Mouse (Mus musculus): ENCODE data around the gene Slc15a1.
A peak's percentile ranks its signal among the peaks of the same experiment; 100 is the strongest.

The Slc15a1 gene

GRCm38 (mm10) chr14:121504781-121505484, at the start of gene Slc15a1:
TSS of gene Slc15a1 (minus strand) at chr14:121505252.
- no peak for DNase-seq (ENCODE audit: extremely low read depth, low read depth, low spot score)

DNA sequence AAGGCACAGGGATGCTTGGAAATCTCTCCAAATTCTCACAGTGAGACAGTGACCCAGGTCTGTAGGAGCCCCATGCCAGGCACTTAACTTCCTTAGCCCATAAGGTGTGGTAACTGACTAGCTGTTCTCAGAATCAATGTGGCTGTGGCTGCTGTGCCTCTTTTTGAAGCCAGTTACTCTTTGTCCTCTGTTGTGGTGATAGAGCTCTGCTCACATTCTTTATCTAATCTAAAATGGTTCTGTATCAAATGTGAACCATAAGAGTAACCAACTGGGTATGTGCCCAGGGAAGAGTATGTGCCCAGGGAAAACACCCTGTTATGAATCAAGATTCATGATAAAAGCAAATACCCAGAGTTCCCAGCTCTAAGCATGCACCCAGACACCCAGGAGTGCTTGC, 48.7 kb upstream of the Slc15a1 start:
- no peak for DNase-seq (ENCODE audit: extremely low read depth, low read depth, low spot score)

DNA sequence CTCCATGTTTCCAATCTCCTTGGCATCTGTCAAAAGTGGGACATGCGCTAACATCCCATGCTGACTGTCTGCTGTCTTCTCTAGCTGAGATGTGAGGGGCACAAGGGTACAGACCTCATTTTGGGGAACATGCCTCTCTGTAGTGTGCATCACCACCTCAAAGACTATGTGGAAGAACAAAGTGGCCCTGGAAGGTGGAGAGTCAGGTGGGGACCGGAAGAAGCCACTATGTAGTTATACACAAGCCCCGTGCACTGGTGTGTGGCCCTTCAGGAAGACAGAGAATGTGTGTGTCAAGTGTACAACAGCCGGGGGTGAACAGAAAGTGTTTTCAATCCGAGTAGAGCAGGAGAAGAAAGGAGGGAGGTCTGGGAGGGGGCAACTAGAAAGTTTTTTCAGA, 47.5 kb upstream of the Slc15a1 start:
- no peak for DNase-seq (ENCODE audit: extremely low read depth, low read depth, low spot score)

GRCm38 (mm10) chr14:121549834-121550233, 44.8 kb upstream of the Slc15a1 start:
- no peak for DNase-seq (ENCODE audit: extremely low read depth, low read depth, low spot score)

- DNase-seq (ENCODE audit: extremely low read depth, low read depth, low spot score) = no peak
Measured at GRCm38 (mm10) chr14:121547745-121548144, 42.7 kb upstream of the Slc15a1 start.

- DNase-seq (ENCODE audit: extremely low read depth, low read depth, low spot score) = no peak
Measured at GRCm38 (mm10) chr14:121546621-121547020, 41.6 kb upstream of the Slc15a1 start.

DNA sequence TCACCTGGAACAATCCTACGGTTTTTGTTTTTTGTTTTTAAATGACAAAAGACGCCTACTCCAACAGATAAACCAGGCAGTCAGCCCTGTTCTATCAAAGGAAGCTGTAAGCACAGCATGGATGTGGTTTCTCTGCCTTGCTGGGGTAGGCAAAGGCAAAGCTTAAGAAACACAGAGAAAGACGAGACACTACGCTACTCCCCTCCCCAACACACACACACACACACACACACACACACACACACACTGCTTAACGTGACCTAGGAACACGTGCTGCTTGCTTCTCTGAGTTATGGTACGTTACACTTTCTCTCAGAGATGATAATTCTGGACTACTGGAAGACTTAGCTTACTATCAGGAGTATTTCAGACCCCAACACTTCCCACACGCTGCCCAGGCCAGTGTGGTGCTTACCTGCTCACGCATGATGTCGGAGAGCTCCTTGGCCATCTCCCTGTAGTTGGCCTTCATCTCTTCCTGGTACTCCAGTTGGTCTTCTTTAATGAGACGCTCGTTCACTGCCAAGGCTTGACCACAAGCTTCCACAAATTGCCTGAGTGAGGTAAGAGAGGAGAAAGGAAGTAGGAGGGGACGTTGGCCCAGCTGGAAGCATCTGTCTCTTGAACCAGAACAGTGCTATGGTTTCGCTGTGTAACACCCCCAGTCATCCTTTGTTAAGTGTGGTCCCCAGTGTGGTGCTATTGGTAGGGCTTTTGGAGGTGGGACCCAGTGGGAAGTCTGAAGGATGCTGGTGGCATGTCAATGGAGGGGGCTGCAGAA, 40.7 kb upstream of the Slc15a1 start:
- DNase-seq (ENCODE audit: extremely low read depth, low read depth, low spot score) = no peak

- no peak for DNase-seq (ENCODE audit: extremely low read depth, low read depth, low spot score)
Measured at GRCm38 (mm10) chr14:121541262-121541661, 36.2 kb upstream of the Slc15a1 start.

- DNase-seq (ENCODE audit: extremely low read depth, low read depth, low spot score) = peak; percentile 96
Measured at GRCm38 (mm10) chr14:121534501-121534900, 29.4 kb upstream of the Slc15a1 start.

- peak; percentile 71 for DNase-seq (ENCODE audit: extremely low read depth, low read depth, low spot score)
Measured at GRCm38 (mm10) chr14:121530853-121531252, 25.8 kb upstream of the Slc15a1 start.

DNA sequence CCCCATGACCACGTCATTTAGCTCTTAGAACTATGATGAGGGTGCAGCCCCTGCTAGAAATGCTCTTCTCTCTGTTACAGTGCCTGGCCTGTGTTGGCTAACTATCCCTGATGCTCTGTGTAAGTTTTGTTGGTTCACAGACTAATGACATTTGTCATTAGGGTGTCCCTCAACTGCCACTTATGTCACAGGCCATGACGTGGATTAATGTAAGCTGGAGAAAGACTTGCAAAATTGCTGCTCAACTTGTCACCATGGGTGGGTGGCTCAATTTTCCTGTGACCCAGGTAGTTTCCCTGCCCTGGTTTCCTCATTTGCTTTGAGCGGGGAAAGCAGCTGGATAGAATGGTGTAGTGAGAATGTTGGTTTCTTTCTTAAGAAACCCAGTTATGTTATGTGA, 22.8 kb upstream of the Slc15a1 start:
- DNase-seq (ENCODE audit: extremely low read depth, low read depth, low spot score) = no peak

DNA sequence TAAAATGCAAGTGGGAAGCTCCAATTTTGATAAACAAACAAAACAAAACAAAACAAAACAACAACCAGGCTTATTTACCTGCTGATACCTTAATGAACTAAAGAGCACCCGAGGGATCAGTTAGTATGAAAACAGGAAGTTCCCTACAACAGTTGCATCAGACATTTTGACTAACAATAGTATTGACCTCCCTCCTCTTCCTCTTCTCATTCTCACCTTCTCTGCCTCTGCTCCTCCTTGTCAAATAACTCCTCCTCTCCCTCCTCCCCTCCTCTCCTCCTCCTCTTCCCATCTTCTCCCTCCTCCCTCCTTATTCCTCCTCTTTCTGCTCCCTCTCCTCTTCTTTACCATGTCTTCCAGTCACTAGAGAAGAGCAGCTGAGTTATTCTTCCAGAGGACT, 22.1 kb upstream of the Slc15a1 start:
- DNase-seq (ENCODE audit: extremely low read depth, low read depth, low spot score) = no peak

GRCm38 (mm10) chr14:121521709-121522108, 16.7 kb upstream of the Slc15a1 start:
- no peak for DNase-seq (ENCODE audit: extremely low read depth, low read depth, low spot score)

- DNase-seq (ENCODE audit: extremely low read depth, low read depth, low spot score) = no peak
Measured at GRCm38 (mm10) chr14:121516881-121517280, 11.8 kb upstream of the Slc15a1 start.

DNA sequence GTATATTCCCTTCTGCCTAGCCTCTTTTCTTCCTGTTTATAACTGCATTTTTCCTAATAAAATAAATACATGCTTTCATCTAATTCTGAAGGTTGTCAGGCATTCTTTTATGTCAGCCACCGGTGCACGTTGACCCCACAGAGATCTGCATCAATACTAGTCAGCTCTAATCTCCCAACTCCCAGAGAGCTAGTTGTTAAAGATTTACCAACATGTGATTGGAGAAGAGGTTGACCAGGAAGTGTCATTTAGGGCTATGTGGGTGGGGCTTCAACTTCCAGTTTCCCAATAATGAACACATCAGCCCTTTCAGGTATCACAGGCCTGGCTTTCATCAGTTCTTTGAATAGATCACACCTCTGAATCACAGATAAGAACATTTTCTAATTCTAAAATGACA, 3.9 kb upstream of the Slc15a1 start:
- DNase-seq (ENCODE audit: extremely low read depth, low read depth, low spot score) = no peak

GRCm38 (mm10) chr14:121506336-121506735, 1.3 kb upstream of the Slc15a1 start:
- no peak for DNase-seq (ENCODE audit: extremely low read depth, low read depth, low spot score)

GRCm38 (mm10) chr14:121505485-121505860, 421 bp upstream of the Slc15a1 start:
- DNase-seq (ENCODE audit: extremely low read depth, low read depth, low spot score) = no peak

GRCm38 (mm10) chr14:121500577-121500976, 4.5 kb downstream of the Slc15a1 start:
- DNase-seq (ENCODE audit: extremely low read depth, low read depth, low spot score) = no peak

- DNase-seq (ENCODE audit: extremely low read depth, low read depth, low spot score) = no peak
Measured at GRCm38 (mm10) chr14:121499769-121500168, 5.3 kb downstream of the Slc15a1 start.

- no peak for DNase-seq (ENCODE audit: extremely low read depth, low read depth, low spot score)
Measured at GRCm38 (mm10) chr14:121497800-121498199, 7.3 kb downstream of the Slc15a1 start.

DNA sequence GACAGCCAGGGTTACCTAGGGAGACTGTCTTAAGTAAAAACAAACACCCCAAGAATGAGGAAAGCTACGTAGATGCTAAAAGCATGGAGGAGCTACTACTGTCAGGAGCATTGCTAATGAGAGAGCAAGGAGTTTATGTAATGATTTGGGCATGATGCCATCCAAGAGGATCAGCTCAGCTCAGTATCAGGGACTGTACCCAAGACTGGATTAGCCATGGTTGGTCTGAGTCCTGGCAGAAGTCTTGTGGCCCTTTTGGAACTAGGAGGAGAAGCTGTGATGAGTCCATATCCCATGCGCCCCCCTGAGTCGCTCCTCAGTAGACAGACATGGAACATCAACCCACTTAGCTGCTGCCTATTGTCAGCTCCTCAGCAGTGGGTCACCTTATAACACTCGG, 9.3 kb downstream of the Slc15a1 start:
- no peak for DNase-seq (ENCODE audit: extremely low read depth, low read depth, low spot score)

DNA sequence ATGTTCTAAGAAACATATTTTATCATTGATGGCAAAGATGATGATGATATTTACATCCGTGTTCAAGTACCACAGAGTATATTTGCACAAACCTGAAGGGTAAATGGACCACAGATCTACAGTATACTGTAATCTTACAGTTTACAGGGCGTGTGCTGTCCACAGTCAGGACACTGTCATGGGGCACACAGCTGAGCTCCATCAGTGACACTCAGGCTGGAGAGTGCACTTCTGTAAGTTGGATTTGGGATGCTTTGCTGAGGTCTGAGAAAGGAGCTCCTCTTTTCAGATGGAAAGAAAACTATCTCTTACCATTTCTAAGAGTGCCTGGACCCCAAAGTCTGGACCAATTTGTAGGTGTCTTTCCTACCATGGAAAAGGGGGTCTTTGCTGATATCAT, 9.9 kb downstream of the Slc15a1 start:
- no peak for DNase-seq (ENCODE audit: extremely low read depth, low read depth, low spot score)

Measured in fat pad, adult 2 months (tissue).